Comparison of ENCODE assay signal across 8 mouse cellular contexts in genomic region chr15:81811599-81811996, GRCm38 (mm10). TPM values are rescaled to one million over a fixed set of nuclear protein-coding genes. Genes with fewer than 3 reads are reported as not detected.
DNase-seq lines count a peak whose midpoint lies in the region; ATAC-seq and TF ChIP-seq lines count a peak whose summit lies in the region.

No protein-coding gene starts in this region.

- peaks cover 17% of the 10 kb centered on the region for H3K36me3 ChIP-seq in intestine, embryonic 14.5 days (ENCODE audit: control insufficient read depth, insufficient read depth, low read length)
- peaks cover 16% of the 10 kb centered on the region for H3K36me3 ChIP-seq in midbrain, embryonic 15.5 days (replicated peaks)

- WGBS in intestine, embryonic 14.5 days: under 1% methylated on average over 26 of the region's 26 CpGs
- 0% methylated on average over 16 of the region's 26 CpGs for WGBS in midbrain, embryonic 15.5 days

- no peaks in the 10 kb centered on the region for H3K27me3 ChIP-seq in intestine, embryonic 14.5 days (replicated peaks; ENCODE audit: control insufficient read depth, insufficient read depth, low read length)
- no peaks in the 10 kb centered on the region for H3K27me3 ChIP-seq in midbrain, embryonic 15.5 days (replicated peaks)

- H3K4me1 ChIP-seq in intestine, embryonic 14.5 days (replicated peaks; ENCODE audit: control insufficient read depth, insufficient read depth, low read length): peaks cover 21% of the 10 kb centered on the region
- peaks cover 38% of the 10 kb centered on the region for H3K4me1 ChIP-seq in midbrain, embryonic 15.5 days

- peak overlapping the region; percentile 59 for H3K4me2 ChIP-seq in intestine, embryonic 14.5 days (ENCODE audit: low read length)
- peak overlapping the region; percentile 89 for H3K4me2 ChIP-seq in midbrain, embryonic 15.5 days

- no peak for TF ChIP-seq CTCF in layer of hippocampus, adult 2 months (conservative IDR thresholded peaks at IDR 0.05)

- H3K4me3 ChIP-seq in layer of hippocampus, adult 2 months: peak overlapping the region; percentile 64
- peak overlapping the region; percentile 66 for H3K4me3 ChIP-seq in intestine, embryonic 14.5 days (ENCODE audit: low read depth, low read length)
- H3K4me3 ChIP-seq in midbrain, embryonic 15.5 days: peak overlapping the region; percentile 83

- peak; percentile 16 for ATAC-seq in intestine, embryonic 14.5 days (replicated peaks; ENCODE audit: low FRiP score, low TSS enrichment, low read depth)
- peak; percentile 9 for ATAC-seq in midbrain, embryonic 15.5 days (replicated peaks)

- H3K9me3 ChIP-seq in intestine, embryonic 14.5 days (ENCODE audit: control insufficient read depth, low read length): no peaks in the 10 kb centered on the region
- no peaks in the 10 kb centered on the region for H3K9me3 ChIP-seq in midbrain, embryonic 15.5 days

- no peak for DNase-seq in layer of hippocampus, adult 2 months (ENCODE audit: low spot score in 2 of 2)
- no peak for DNase-seq in layer of hippocampus, postnatal 14 days (ENCODE audit: low spot score in 2 of 2)
- DNase-seq in embryo, embryonic 10.5 days (ENCODE audit: low spot score): peak; percentile 66
- DNase-seq in intestine, embryonic 14.5 days (ENCODE audit: low spot score): no peak
- no peak for DNase-seq in spleen, postnatal 36 days (ENCODE audit: low spot score in 2 of 2)
- no peak for DNase-seq in right cerebral cortex, adult 18-20 months
- no peak for DNase-seq in adrenal gland, adult (ENCODE audit: inconsistent age in 2 of 2, low spot score in 1 of 2)

- H3K27ac ChIP-seq in layer of hippocampus, adult 2 months: peak overlapping the region; percentile 97
- H3K27ac ChIP-seq in intestine, embryonic 14.5 days (ENCODE audit: low read depth): peak overlapping the region; percentile 57
- H3K27ac ChIP-seq in midbrain, embryonic 15.5 days: peak overlapping the region; percentile 88

- peak overlapping the region; percentile 67 for H3K9ac ChIP-seq in intestine, embryonic 14.5 days (ENCODE audit: low read length)
- H3K9ac ChIP-seq in midbrain, embryonic 15.5 days: peak overlapping the region; percentile 85

RNA-seq across cellular contexts. Expression of gene Tef, which starts 9.4 kb away (rescaled TPM):
- 100 to 1,000 TPM; 273 to 304 TPM for total RNA-seq in layer of hippocampus, adult 2 months (2021)
- 100 to 1,000 TPM; 184 TPM for total RNA-seq in layer of hippocampus, postnatal 14 days (2021)
- 17.7 and 21.0 TPM in 2 replicates for polyA plus RNA-seq in intestine, embryonic 14.5 days (2014; fragmentation: Nextera tagmentation; extraction: Ambion mirVana)
- 24.0 and 25.2 TPM in 2 replicates for polyA plus RNA-seq in midbrain, embryonic 15.5 days (2015; fragmentation: Nextera tagmentation; extraction: Ambion mirVana)

RNA-seq across cellular contexts. Expression of gene Tob2, which starts 47.0 kb away (rescaled TPM):
- 10 to 100 TPM; 28.6 to 38.4 TPM for total RNA-seq in layer of hippocampus, adult 2 months (2021)
- 10 to 100 TPM; 24.6 to 31.6 TPM for total RNA-seq in layer of hippocampus, postnatal 14 days (2021)
- polyA plus RNA-seq in intestine, embryonic 14.5 days (2014; fragmentation: Nextera tagmentation; extraction: Ambion mirVana): 23.0 TPM in 2 replicates
- 16.5 and 18.5 TPM in 2 replicates for polyA plus RNA-seq in midbrain, embryonic 15.5 days (2015; fragmentation: Nextera tagmentation; extraction: Ambion mirVana)
